Mouse (Mus musculus): Measurements from ENCODE around the gene Gps1. TPM values are rescaled to one million over a fixed set of nuclear protein-coding genes. Genes with fewer than 3 reads are reported as not detected.
"Not testable (repeated sequence)": the region's sequence is repeated elsewhere in the genome, so short reads cannot be mapped to it uniquely, and the experiment has no call there.

The Gps1 gene
- total and polyA plus RNA-seq, 3 experiments, result 158 to 184 (median 174) TPM

GRCm38 (mm10) chr11:120763121-120763999 lies 20.7 kb upstream of the Gps1 start:
- H3K4me1 ChIP-seq (ENCODE audit: control insufficient read depth in 1 of 2, insufficient read depth in 2 of 2); H3K36me3 ChIP-seq (replicated peaks in 1 of 2; ENCODE audit: control insufficient read depth in 1 of 2, insufficient read depth in 1 of 2, low read length in 1 of 2); dilution Hi-C loops (cut with MboI; ENCODE audit: extremely low pct_ligation_motif_present, extremely low pct_unique_long_range_greater_than_20kb, low sequenced_read_pairs); H3K4me3 ChIP-seq (replicated peaks in 1 of 3; ENCODE audit: low read depth in 2 of 3, low read length in 2 of 3, poor library complexity in 1 of 3); H3K9ac ChIP-seq (ENCODE audit: insufficient read depth, low read depth); H3K27ac ChIP-seq (ENCODE audit: insufficient read depth, low read depth); H3K79me2 ChIP-seq (replicated peaks; ENCODE audit: control insufficient read depth, extremely low read depth, insufficient read depth, poor library complexity, severe bottlenecking); DNase-seq (ENCODE audit: extremely low read depth); in situ Hi-C loops (cut with MboI; ENCODE audit: low pct_ligation_motif_present, low pct_unique_long_range_greater_than_20kb, low sequenced_read_pairs); H3K4me2 ChIP-seq (ENCODE audit: insufficient read depth, low read depth, poor library complexity, severe bottlenecking): not testable (repeated sequence)
- peaks cover 33% of the 10 kb centered on the region for H3K9me3 ChIP-seq (replicated peaks; ENCODE audit: low read length)
- peaks cover 25% of the 10 kb centered on the region for H3K27me3 ChIP-seq (replicated peaks)

- H3K4me2 ChIP-seq (ENCODE audit: insufficient read depth, low read depth, poor library complexity, severe bottlenecking); H3K36me3 ChIP-seq (replicated peaks in 1 of 2; ENCODE audit: control insufficient read depth in 1 of 2, insufficient read depth in 1 of 2, low read length in 1 of 2); H3K9ac ChIP-seq (ENCODE audit: insufficient read depth, low read depth); H3K4me1 ChIP-seq (ENCODE audit: control insufficient read depth in 1 of 2, insufficient read depth in 2 of 2); H3K9me3 ChIP-seq (replicated peaks; ENCODE audit: low read length); DNase-seq (ENCODE audit: extremely low read depth); H3K27ac ChIP-seq (ENCODE audit: insufficient read depth, low read depth); dilution Hi-C loops (cut with MboI; ENCODE audit: extremely low pct_ligation_motif_present, extremely low pct_unique_long_range_greater_than_20kb, low sequenced_read_pairs); H3K79me2 ChIP-seq (replicated peaks; ENCODE audit: control insufficient read depth, extremely low read depth, insufficient read depth, poor library complexity, severe bottlenecking); H3K4me3 ChIP-seq (replicated peaks in 1 of 3; ENCODE audit: low read depth in 2 of 3, low read length in 2 of 3, poor library complexity in 1 of 3): not testable (repeated sequence)
- in situ Hi-C loops (cut with MboI; ENCODE audit: low pct_ligation_motif_present, low pct_unique_long_range_greater_than_20kb, low sequenced_read_pairs), result loop anchor here (5.0 kb wide), 1 partner anchor 40 kb away; the partner anchor contains the start of gene Dcxr
- H3K27me3 ChIP-seq (replicated peaks), result peaks cover 25% of the 10 kb centered on the region
Observed at GRCm38 (mm10) chr11:120767023-120767422, 17.0 kb upstream of the Gps1 start.

- Histone ChIP-seq H3K36me3 (replicated peaks in 1 of 2; ENCODE audit: control insufficient read depth in 1 of 2, insufficient read depth in 1 of 2, low read length in 1 of 2) (no peaks in the 10 kb centered on the region), H3K79me2 (replicated peaks; ENCODE audit: control insufficient read depth, extremely low read depth, insufficient read depth, poor library complexity, severe bottlenecking) (no peaks in the 10 kb centered on the region), H3K9me3 (replicated peaks; ENCODE audit: low read length) (no peaks in the 10 kb centered on the region), H3K4me1 (ENCODE audit: control insufficient read depth in 1 of 2, insufficient read depth in 2 of 2) (peaks cover 3 to 5% of the 10 kb centered on the region in 2 experiments; a peak in 2 of 4 replicates), H3K9ac (ENCODE audit: insufficient read depth, low read depth) (no peak overlapping the region), H3K27me3 (replicated peaks) (peaks cover 21% of the 10 kb centered on the region), H3K4me2 (ENCODE audit: insufficient read depth, low read depth, poor library complexity, severe bottlenecking) (no peak overlapping the region), H3K4me3 (replicated peaks in 1 of 3; ENCODE audit: low read depth in 2 of 3, low read length in 2 of 3, poor library complexity in 1 of 3) (no peak overlapping the region), H3K27ac (ENCODE audit: insufficient read depth, low read depth) (no peak overlapping the region)
- in situ Hi-C loops (cut with MboI; ENCODE audit: low pct_ligation_motif_present, low pct_unique_long_range_greater_than_20kb, low sequenced_read_pairs) (loop anchor here (5.0 kb wide), 1 partner anchor 41 kb away; the partner anchor contains the start of gene Dcxr), dilution Hi-C loops (cut with MboI; ENCODE audit: extremely low pct_ligation_motif_present, extremely low pct_unique_long_range_greater_than_20kb, low sequenced_read_pairs) (no loop called here)
- no peak for TF ChIP-seq MAX (IDR thresholded peaks at IDR 0.05; ENCODE audit: low read length)
- DNase-seq (ENCODE audit: extremely low read depth), result no peak
Observed at GRCm38 (mm10) chr11:120768206-120768605, 15.9 kb upstream of the Gps1 start.

GRCm38 (mm10) chr11:120772749-120773148 lies 11.3 kb upstream of the Gps1 start:
- in situ Hi-C loops (cut with MboI; ENCODE audit: low pct_ligation_motif_present, low pct_unique_long_range_greater_than_20kb, low sequenced_read_pairs) (no loop called here), dilution Hi-C loops (cut with MboI; ENCODE audit: extremely low pct_ligation_motif_present, extremely low pct_unique_long_range_greater_than_20kb, low sequenced_read_pairs) (no loop called here)
- Histone ChIP-seq H3K36me3 (replicated peaks in 1 of 2; ENCODE audit: control insufficient read depth in 1 of 2, insufficient read depth in 1 of 2, low read length in 1 of 2) (no peaks in the 10 kb centered on the region), H3K4me3 (replicated peaks in 1 of 3; ENCODE audit: low read depth in 2 of 3, low read length in 2 of 3, poor library complexity in 1 of 3) (no peak overlapping the region), H3K79me2 (replicated peaks; ENCODE audit: control insufficient read depth, extremely low read depth, insufficient read depth, poor library complexity, severe bottlenecking) (no peaks in the 10 kb centered on the region), H3K27me3 (replicated peaks) (peaks cover 7% of the 10 kb centered on the region), H3K9me3 (replicated peaks; ENCODE audit: low read length) (no peaks in the 10 kb centered on the region), H3K4me1 (ENCODE audit: control insufficient read depth in 1 of 2, insufficient read depth in 2 of 2) (peaks cover 0 to 9% of the 10 kb centered on the region in 2 experiments; a peak in 2 of 4 replicates), H3K9ac (ENCODE audit: insufficient read depth, low read depth) (no peak overlapping the region), H3K4me2 (ENCODE audit: insufficient read depth, low read depth, poor library complexity, severe bottlenecking) (no peak overlapping the region), H3K27ac (ENCODE audit: insufficient read depth, low read depth) (no peak overlapping the region)
- no peak for TF ChIP-seq ZMIZ1 (IDR thresholded peaks at IDR 0.05; ENCODE audit: low read depth, low read length)
- TF ChIP-seq KAT2A (IDR thresholded peaks at IDR 0.05; ENCODE audit: insufficient replicate concordance, low read length), result no peak
- no peak for TF ChIP-seq ETS1 (conservative IDR thresholded peaks at IDR 0.05; ENCODE audit: low read depth, low read length)
- no peak for TF ChIP-seq USF1 (IDR thresholded peaks at IDR 0.05; ENCODE audit: low read depth, low read length)
- TF ChIP-seq CHD2 (IDR thresholded peaks at IDR 0.05; ENCODE audit: low read length), result no peak
- TF ChIP-seq E2F4 (IDR thresholded peaks at IDR 0.05; ENCODE audit: insufficient replicate concordance, low read depth, low read length), result no peak
- TF ChIP-seq ZNF384 (IDR thresholded peaks at IDR 0.05; ENCODE audit: low read depth, low read length), result no peak
- no peak for DNase-seq (ENCODE audit: extremely low read depth)

Data from CH12.LX (cell line).